Mouse (Mus musculus) ES-CJ7 (cell line): ENCODE measurements at regions not wholly inside any gene's neighbourhood (a gene's known extent, or its start where the extent isn't known, plus 50 kb on each side); places are given as distances from the start of the nearest gene placed in this dataset.
"Not testable (repeated sequence)": the region's sequence is repeated elsewhere in the genome, so short reads cannot be mapped to it uniquely, and the experiment has no call there.

ENCODE experiments used
- DNase-seq: peaks from one replicate; pipeline ENCODE4 v3.0.0; 2011; ENCODE audit warnings: low read depth, low spot score

DNA sequence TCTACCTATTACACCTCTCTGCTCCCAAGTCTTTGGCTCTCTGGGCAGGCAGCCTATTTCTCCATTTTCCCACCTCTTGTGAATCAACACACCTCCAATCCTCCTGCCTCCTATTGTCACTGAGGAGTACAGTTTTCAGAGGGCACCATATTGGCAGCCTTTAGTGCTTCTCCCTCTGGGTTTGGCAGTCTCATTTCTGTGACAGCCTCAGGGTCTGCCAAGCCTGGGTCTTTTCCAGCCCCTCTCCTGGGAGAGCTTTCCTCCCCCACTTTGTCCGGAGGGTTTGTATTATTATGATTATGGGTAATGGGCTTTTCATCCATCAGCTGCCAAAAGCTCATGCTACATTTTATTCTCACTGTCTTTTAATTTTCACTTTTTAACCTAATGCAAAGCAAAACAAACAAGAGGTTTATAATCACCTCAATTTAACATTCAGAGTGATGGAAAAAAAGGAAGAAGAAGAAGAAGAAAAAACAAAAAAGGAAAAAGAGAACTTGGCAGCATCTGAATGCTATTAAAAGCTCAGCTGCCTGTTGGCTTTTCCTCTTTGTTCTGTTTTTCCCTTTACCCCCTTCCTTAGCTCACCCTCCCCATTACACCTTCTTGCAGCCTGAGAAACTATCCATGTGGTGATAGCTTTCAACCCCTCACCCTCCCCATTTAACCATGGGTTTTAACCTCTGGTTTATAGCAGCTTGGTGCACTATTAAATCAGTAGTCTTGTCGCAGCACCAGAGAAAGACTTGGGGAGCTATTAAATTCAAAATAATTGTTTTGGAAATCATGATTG, 790.5 kb upstream of the Cdh8 start:
- DNase-seq: no peak

DNA sequence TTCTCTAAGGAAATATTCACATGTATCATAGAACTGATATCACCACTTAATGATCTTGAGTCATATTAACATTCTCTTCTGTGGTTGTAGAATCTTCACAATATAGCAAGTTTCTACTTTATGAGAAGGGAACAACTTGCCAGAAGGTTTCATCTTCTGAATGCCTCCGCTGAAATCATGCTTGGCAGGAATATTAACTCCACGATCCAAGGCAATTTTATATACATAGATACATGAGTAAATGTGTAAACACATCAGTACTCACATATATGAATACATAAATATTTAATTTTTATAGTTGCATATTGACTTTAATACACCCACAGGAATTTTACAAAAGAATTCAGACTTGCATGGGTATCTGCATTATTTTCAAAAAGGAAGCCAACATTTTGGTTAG, 777.0 kb upstream of the Cdh8 start:
- DNase-seq: no peak

DNA sequence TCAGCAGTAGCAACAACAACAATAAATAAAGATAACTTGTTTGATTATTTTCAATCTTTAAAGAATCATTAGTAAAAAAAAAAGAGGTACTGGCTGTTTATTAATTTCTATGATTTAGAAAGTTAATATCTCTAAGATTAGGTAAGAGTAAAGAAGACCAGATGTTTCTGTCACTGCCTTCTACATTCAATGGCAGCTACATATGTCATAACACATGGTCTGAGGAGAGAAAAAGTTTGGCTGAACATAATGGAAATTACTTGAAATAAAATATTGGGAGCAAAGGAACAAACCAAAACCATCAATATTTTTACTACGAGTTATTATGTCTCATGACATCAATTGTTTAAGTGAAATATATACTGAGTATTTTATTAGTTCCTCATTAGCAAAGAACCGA, 774.4 kb upstream of the Cdh8 start:
- no peak for DNase-seq

DNA sequence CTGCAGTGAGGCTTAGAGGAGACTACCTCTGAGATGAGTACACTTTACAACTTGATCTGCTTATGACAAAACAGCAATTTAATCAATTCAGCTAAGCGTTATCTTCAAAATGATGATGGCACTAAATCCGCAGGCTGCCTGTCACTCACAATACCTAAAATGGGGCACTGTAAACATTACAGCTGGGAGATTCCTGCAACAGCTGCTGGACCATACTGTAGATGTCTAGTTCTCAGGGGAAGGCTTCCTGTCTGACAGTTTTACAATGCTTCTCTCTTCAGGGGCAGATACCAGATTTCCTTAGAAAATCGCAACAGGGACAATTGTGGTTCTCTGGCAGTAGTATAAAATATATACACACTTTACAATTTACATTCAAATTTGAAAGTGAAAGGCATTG, 771.7 kb upstream of the Cdh8 start:
- DNase-seq: no peak

GRCm38 (mm10) chr8:100176502-100176901, 760.2 kb upstream of the Cdh8 start:
- DNase-seq: no peak

DNA sequence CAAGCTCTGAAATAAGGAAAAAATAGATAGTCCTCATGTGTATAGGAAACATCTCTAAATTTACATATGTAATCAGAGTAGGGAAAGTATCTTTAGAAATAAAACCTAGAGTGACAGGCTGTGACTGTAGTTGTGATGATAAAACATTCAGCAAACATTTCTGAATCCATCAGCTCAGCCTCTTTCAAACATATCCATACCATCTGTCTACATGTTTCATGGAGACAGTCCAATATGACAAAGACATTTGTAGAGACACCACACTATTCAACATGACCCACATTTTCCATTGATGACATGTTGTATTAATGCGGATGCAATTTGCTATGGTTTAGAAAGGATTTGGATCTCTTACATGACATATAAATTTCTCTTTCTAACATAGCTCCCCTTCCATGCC, 729.1 kb upstream of the Cdh8 start:
- DNase-seq: no peak

- DNase-seq: no peak
Observed at GRCm38 (mm10) chr8:100144124-100144680, 727.9 kb upstream of the Cdh8 start.

GRCm38 (mm10) chr8:100104412-100105365, 688.4 kb upstream of the Cdh8 start:
- peak; percentile 84 for DNase-seq

DNA sequence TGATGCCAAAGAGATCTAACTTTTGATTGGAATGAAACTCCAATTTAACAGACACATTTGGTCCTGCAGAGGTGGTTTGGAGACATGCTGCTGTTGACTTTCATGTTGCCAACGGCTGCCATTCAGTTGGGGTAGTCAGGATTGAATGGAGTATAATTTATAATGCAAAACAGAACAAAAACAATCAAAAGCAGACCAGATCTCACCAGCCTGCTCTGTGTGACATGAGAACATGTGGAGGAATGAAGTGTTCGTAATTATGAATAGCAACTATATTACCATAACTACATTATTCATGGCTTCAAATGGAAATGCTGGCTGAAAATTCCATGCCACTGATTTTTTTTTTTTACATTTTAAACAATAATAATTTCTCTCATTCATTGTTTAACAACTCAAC, 685.7 kb upstream of the Cdh8 start:
- no peak for DNase-seq

DNA sequence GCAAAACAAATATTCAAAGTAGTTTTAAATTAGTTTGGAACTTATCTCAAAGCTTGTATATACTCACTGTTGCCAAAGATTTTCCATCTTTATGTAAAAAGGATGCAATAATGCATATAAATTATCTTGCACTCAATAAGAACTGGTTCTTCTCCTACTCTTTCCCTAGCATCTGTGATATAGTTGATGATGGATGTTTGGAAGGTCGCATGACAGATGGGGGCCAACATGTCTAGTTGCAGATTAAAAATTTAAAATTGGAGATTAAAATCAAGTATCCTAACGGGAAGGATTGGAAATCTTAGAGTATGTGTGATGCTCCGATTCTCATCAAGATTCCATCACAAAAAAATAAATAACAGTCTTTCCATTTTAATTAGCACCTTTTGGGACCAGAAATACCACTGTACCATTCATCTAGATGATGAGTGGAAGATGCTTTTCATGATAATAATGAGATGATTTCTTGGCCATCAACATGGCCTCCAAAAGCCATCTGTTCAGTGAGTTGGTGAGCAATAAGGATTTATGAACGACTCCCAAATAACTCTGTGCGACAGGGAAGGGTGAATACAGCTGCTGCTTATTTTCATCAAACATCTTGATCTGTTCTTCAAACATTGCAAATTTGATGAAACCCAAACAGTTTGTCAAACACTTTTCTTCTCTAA, 655.9 kb upstream of the Cdh8 start:
- no peak for DNase-seq

DNA sequence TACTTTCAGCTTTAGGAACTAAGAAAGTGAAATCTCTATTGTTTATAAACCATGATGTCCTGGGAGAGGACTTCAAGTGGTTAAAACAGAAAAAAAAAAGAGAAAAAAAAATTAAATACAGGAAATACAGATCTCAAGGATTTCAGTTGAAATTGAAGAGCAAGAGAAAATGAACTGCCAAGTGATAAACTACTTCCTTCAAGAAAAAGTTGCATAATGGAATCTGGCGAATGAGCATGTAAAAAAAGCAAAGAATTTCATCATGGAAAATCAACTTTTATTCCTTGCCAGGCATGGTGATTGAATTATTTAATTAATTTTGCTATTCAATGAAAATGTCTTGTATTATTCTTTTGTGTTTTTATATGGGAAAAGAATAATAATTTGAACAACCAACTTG, 653.5 kb upstream of the Cdh8 start:
- DNase-seq: no peak

GRCm38 (mm10) chr8:100038931-100039330, 622.7 kb upstream of the Cdh8 start:
- no peak for DNase-seq

- DNase-seq: no peak
Observed at GRCm38 (mm10) chr8:100034474-100034873, 618.2 kb upstream of the Cdh8 start.

- DNase-seq: not testable (repeated sequence)
Observed at GRCm38 (mm10) chr8:100030358-100030757, 614.1 kb upstream of the Cdh8 start.

GRCm38 (mm10) chr8:100015638-100016037, 599.4 kb upstream of the Cdh8 start:
- no peak for DNase-seq

- no peak for DNase-seq
Observed at GRCm38 (mm10) chr8:99999554-99999953, 583.3 kb upstream of the Cdh8 start.

GRCm38 (mm10) chr8:99983696-99984095, 567.4 kb upstream of the Cdh8 start:
- DNase-seq: no peak

DNA sequence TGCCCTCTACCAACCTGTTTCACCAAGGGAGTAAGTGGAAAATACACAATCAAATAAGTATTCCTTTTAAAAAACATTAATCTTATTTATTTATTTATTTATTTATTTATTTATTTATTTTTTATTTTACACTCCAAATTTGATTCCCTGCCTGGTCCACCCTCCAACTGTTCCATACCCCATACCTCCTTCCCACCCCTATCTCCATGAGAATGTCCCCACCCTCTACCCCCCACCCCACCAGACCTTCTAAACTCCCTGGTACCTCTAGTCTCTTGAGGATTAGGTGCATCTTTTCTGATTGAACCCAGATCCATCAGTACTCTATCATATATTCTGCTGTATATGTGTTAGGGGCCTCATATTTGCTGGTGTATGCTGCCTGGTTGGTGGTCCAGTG, 538.4 kb upstream of the Cdh8 start:
- no peak for DNase-seq

DNA sequence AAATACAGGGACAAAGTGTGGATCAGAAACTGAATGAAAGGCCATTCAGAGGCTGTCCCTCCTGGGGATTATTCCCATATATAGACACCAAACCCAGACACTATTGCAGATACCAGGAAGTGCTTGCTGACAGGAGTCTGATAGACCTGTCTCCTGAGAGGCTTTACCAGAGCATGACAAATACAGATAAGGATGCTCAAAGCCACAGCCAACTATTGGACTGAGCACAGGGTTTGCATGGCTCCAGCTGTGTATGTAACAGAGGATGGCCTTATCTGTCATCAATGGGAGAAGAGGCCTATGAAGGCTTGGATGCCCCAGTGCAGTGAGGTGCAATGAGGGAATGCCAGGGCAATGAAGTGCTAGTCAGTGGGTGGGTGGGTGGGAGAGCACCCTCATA, 537.6 kb upstream of the Cdh8 start:
- DNase-seq: no peak

DNA sequence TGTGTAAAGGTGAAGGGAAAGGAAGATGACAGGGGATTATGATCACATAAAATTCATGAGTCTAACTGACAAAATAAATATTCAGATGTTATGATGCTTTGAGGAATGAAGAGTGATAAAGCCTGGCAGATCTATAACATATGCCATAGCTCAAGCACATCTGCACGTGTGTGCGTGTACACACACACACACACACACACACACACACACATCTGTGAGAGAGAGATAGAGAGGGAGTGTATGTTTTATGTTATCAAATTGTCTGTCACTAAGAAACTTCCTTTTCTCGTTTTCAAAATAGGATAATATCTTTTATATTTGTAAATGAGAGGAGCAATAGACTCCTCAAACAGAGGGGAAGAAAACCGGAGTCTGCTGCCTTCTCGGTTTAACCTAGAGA, 516.9 kb upstream of the Cdh8 start:
- DNase-seq: no peak
